Mouse (Mus musculus) brain, embryonic 14.5 days (tissue): Measurements from ENCODE around the gene Gm14569.

ENCODE experiments used
- CTCF ChIP-seq: fragments of 200-500 bp; IDR thresholded peaks from 2 replicates; pipeline ENCODE4 v1.5.1; 2012; ENCODE audit warnings: inconsistent platforms, mild to moderate bottlenecking, moderate library complexity, borderline replicate concordance; ENCODE audit not compliant: insufficient read depth, insufficient read length; ENCODE audit errors: extremely low read depth
- POLR2A ChIP-seq: fragments of 200-500 bp; IDR thresholded peaks from 2 replicates; pipeline ENCODE4 v1.6.1; 2012; ENCODE audit warnings: mild to moderate bottlenecking, inconsistent platforms, borderline replicate concordance; ENCODE audit not compliant: poor library complexity, insufficient read depth, insufficient read length, severe bottlenecking; ENCODE audit errors: extremely low read depth

DNA sequence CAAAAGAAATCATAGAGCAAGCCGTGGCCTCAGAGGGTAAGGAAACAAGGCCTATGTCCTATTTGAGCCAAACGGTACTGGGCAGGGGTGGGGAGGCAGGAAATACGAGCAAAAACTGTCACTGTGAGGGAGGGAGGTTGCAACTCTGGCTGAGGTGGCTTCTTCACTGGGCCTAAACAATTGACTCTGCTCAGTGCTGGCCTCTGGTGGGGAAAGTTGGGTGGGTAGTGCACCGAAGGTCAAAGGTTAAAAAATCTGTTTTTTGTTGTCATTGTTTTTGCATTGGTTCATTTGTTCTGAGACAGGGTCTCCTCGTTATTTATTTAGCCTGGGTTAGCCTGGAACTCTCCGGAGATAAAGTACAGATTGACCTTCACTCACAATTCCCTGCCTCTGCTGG, 89.3 kb downstream of the Gm14569 start:
- TF ChIP-seq CTCF = peak; percentile 28; the same call in 1 of the 2 replicates
- TF ChIP-seq POLR2A = no peak
